Mouse (Mus musculus) ES-E14 (cell line): Measurements from ENCODE around the gene Psmd11. TPM values are rescaled to one million over a fixed set of nuclear protein-coding genes. Genes with fewer than 3 reads are reported as not detected.
"Not testable (repeated sequence)": the region's sequence is repeated elsewhere in the genome, so short reads cannot be mapped to it uniquely, and the experiment has no call there.

Source experiments
- DNase-seq: peaks from one replicate; pipeline ENCODE4 v3.0.0-alpha.2; 2013; ENCODE audit warnings: low read depth, low spot score
- H3K27ac ChIP-seq: 2 replicates; pipeline ENCODE4 v1.5.1; 2012; ENCODE audit warnings: low read depth, mild to moderate bottlenecking, low read length, moderate library complexity, mixed read lengths; ENCODE audit not compliant: poor library complexity, insufficient read depth, severe bottlenecking
- H3K36me3 ChIP-seq: 2 replicates; pipeline ENCODE4 v1.6.1; 2012; ENCODE audit warnings: mild to moderate bottlenecking, low read length, moderate library complexity, mixed read lengths; ENCODE audit not compliant: control insufficient read depth, poor library complexity, insufficient read depth, severe bottlenecking
- H3K4me1 ChIP-seq, 2 experiments: fragments of 150-350 bp in 1 of 2; sonication (generic) in 1 of 2; 2 replicates each; pipeline ENCODE4 v1.6.1; 2012; ENCODE audit warnings: low read length in 2 of 2, mild to moderate bottlenecking in 1 of 2, mixed read lengths in 1 of 2; ENCODE audit not compliant: control insufficient read depth in 2 of 2, insufficient read depth in 2 of 2, poor library complexity in 1 of 2
- H3K4me3 ChIP-seq, 2 experiments: fragments of 150-350 bp in 1 of 2; sonication (generic) in 1 of 2; 2 replicates each; pipeline ENCODE4 v1.5.1; 2012; ENCODE audit warnings: low read length in 2 of 2, low read depth in 1 of 2, mild to moderate bottlenecking in 1 of 2, mixed read lengths in 1 of 2; ENCODE audit not compliant: insufficient read depth in 1 of 2, poor library complexity in 1 of 2, severe bottlenecking in 1 of 2
- H3K9ac ChIP-seq: 2 replicates; pipeline ENCODE4 v1.6.1; 2012; ENCODE audit warnings: low read depth, mild to moderate bottlenecking, low read length, mixed read lengths; ENCODE audit not compliant: poor library complexity, insufficient read depth, severe bottlenecking
- H3K9me3 ChIP-seq: fragments of 150-350 bp; sonication (generic); 2 replicates; pipeline ENCODE4 v1.6.1; 2012; ENCODE audit warnings: low read depth, mild to moderate bottlenecking, low read length; ENCODE audit not compliant: control insufficient read depth, insufficient read depth
- CHD2 ChIP-seq: IDR thresholded peaks from 2 replicates; pipeline ENCODE4 v1.6.1; 2014; ENCODE audit warnings: mild to moderate bottlenecking, low read depth, low read length, inconsistent platforms
- HCFC1 ChIP-seq: IDR thresholded peaks from 2 replicates; pipeline ENCODE4 v1.6.1; 2012; ENCODE audit warnings: low read length, inconsistent platforms, borderline replicate concordance; ENCODE audit not compliant: insufficient read depth
- MAFK ChIP-seq: IDR thresholded peaks from 2 replicates; pipeline ENCODE4 v1.6.1; 2014; ENCODE audit warnings: mild to moderate bottlenecking, low read depth, low read length, inconsistent platforms; ENCODE audit not compliant: insufficient read depth
- ZC3H11A ChIP-seq: IDR thresholded peaks from 2 replicates; pipeline ENCODE4 v1.6.1; 2012; ENCODE audit warnings: low read depth, mild to moderate bottlenecking, inconsistent platforms, low read length, borderline replicate concordance
- ZNF384 ChIP-seq: IDR thresholded peaks from 2 replicates; pipeline ENCODE4 v1.6.1; 2012; ENCODE audit warnings: low read depth, low read length, inconsistent platforms
- in situ Hi-C, 2 experiments: fragments of 600-800 bp; cut with MboI; formaldehyde crosslinking; loops; one replicate each; pipeline ENCODE4 v1.15.1; 2025; ENCODE audit warnings: low sequenced_read_pairs in 2 of 2, inconsistent platforms in 1 of 2; ENCODE audit not compliant: unreplicated experiment in 2 of 2
- total RNA-seq: library from RNA; depleted of rRNA; stranded (reverse); fragments of 300-350 nt; gene quantifications from 2 replicates; pipeline ENCODE4 v1.2.3, GENCODE M21; 2012; rRNA removed

Psmd11 gene
- 71.4 and 106 TPM in 2 replicates for total RNA-seq

DNA sequence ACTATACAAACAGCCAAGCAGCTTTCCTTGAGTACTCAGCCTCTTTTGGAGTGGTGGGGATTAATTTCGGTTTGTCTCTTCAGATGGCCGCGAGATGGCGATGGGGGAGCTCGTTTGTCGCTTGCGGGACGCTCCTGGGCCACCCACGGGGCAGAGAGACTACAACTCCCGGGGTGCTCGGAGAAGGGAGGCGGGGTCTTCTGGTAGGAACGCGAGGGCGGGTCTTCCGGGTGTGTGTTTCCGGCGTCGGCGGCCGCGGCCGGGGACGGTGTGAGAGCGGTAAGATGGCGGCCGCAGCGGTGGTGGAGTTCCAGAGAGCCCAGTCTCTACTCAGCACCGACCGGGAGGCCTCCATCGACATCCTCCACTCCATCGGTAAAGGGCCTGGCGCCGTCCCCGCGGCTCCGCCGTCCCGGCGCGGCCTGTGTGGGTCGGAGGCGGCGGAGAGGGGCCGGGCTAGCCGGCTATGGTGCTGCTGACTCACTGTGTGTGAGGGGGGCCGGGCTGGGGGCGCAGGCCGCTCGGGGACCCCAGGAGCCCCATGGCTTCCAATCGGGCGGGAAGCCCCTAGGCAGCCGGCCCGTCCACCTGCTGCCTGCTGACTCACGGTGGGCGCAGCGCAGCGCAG, at the start of gene Psmd11:
Gene Psmd11, plus strand, starts transcription at position 235 of the 628 bp plus-strand sequence.
- no peaks in the 10 kb centered on the region for H3K9me3 ChIP-seq
- TF ChIP-seq ZNF384 (no peak), HCFC1 (peak; percentile 94), CHD2 (no peak), MAFK (peak; percentile 71; the same call in 1 of the 2 replicates), ZC3H11A (peak; percentile 38; the same call in 1 of the 2 replicates)
- peak within 1 kb of the TSS; percentile 99 for H3K9ac ChIP-seq
- in situ Hi-C loops = no loop called here
- peaks cover 8% of the 10 kb centered on the region for H3K36me3 ChIP-seq
- peak within 1 kb of the TSS; percentile 87 to 98 for H3K4me3 ChIP-seq
- peak; percentile 96 for DNase-seq
- H3K4me1 ChIP-seq = peaks cover 0 to 8% of the 10 kb centered on the region in 2 experiments; a peak in 2 of 4 replicates
- peak within 1 kb of the TSS; percentile 88 for H3K27ac ChIP-seq

DNA sequence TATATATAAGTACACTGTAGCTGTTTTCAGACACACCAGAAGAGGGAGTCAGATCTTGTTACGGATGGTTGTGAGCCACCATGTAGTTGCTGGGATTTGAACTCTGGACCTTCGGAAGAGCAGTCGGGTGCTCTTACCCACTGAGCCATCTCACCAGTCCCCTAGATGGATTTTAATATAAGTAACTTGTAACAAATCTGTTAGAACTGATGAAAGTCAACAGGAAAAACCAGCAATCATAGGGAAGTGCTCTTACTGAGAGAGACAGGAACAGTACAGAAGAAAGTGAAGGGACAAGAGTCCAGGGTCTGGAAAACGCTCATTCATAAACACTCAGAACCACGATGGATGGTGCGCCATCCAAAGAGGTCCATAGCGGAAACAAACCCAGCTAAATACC, 49.2 kb upstream of the Psmd11 start:
- in situ Hi-C loops, DNase-seq, H3K36me3 ChIP-seq, H3K9me3 ChIP-seq, H3K4me3 ChIP-seq, H3K9ac ChIP-seq, H3K27ac ChIP-seq, H3K4me1 ChIP-seq: not testable (repeated sequence)

DNA sequence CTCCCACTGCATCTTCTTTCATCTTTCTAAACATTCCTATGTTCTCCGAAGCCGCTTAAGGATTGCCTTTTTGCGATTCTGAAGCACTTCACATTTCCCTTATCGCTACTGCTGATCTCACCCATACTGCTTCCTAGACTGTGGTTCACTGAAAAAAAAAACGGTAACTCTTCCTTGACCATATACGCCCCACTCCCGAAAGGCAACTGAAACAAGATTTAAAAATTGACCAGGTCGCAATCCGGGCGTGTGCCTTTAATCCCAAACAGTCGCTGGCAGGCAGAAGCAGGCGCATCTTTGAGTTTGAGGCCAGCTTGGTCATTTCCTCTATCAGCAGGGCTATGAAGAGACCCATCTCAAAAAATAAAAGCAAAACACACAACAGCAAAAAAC, 45.8 kb upstream of the Psmd11 start:
- DNase-seq = no peak
- H3K36me3 ChIP-seq = peaks cover 13% of the 10 kb centered on the region
- peak overlapping the region; percentile 87 to 99 for H3K4me3 ChIP-seq
- no peak for TF ChIP-seq CHD2
- no peak for TF ChIP-seq HCFC1
- TF ChIP-seq ZC3H11A = no peak
- no peak for TF ChIP-seq MAFK
- TF ChIP-seq ZNF384 = no peak
- H3K4me1 ChIP-seq = peaks cover 2 to 3% of the 10 kb centered on the region in 2 experiments; a peak in 1 of 4 replicates
- H3K9me3 ChIP-seq = no peaks in the 10 kb centered on the region
- peak overlapping the region; percentile 54; the same call in 1 of the 2 replicates for H3K27ac ChIP-seq
- in situ Hi-C loops = no loop called here
- H3K9ac ChIP-seq = peak overlapping the region; percentile 93

DNA sequence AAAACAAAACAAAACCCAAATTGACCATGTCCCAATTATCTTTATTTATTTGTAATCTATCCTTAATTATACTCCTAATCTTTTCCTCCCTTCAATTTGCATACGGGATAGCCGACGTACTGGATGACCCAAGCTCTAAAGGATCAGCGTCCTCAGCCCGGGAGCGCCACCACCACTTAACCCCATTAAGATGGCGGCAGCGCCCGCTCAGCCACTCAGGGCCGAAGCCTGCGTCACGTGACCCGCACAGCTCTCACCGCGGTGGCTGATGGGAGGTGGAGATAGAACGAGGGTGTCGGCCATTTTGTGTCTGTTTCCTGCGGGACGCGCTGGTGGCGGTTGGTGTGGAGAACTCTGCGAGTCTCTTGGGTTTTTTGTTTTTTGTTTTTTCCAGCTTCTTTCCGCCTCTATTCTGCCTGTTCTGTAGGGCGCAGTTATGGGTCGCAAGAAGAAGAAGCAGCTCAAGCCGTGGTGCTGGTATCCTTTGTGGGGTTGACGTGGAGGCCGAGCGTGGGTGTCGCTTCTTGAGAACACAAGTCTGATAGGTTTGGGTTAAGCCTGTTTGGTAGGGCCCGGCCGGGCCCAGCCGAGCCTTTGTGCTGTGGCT, 45.3 kb upstream of the Psmd11 start, which contains the start of gene Zfp207:
Gene Zfp207, plus strand, starts transcription at position 261 of the 607 bp plus-strand sequence.
- Histone ChIP-seq H3K9ac (peak within 1 kb of the TSS; percentile 100), H3K4me1 (peaks cover 2 to 3% of the 10 kb centered on the region in 2 experiments; a peak in 1 of 4 replicates), H3K36me3 (peaks cover 15% of the 10 kb centered on the region), H3K27ac (peak within 1 kb of the TSS; percentile 85), H3K4me3 (peak within 1 kb of the TSS; percentile 87 to 99), H3K9me3 (no peaks in the 10 kb centered on the region)
- TF ChIP-seq ZC3H11A (no peak), HCFC1 (peak; percentile 64), ZNF384 (no peak), MAFK (no peak), CHD2 (no peak)
- DNase-seq = peak; percentile 95
- in situ Hi-C loops = no loop called here
